Mouse (Mus musculus): Measurements from ENCODE around the gene Cep104. TPM values are rescaled to one million over a fixed set of nuclear protein-coding genes. Genes with fewer than 3 reads are reported as not detected.

The Cep104 gene
- polyA plus RNA-seq (2012; rRNA removed), result 9.9 and 14.0 TPM in 2 replicates

DNA sequence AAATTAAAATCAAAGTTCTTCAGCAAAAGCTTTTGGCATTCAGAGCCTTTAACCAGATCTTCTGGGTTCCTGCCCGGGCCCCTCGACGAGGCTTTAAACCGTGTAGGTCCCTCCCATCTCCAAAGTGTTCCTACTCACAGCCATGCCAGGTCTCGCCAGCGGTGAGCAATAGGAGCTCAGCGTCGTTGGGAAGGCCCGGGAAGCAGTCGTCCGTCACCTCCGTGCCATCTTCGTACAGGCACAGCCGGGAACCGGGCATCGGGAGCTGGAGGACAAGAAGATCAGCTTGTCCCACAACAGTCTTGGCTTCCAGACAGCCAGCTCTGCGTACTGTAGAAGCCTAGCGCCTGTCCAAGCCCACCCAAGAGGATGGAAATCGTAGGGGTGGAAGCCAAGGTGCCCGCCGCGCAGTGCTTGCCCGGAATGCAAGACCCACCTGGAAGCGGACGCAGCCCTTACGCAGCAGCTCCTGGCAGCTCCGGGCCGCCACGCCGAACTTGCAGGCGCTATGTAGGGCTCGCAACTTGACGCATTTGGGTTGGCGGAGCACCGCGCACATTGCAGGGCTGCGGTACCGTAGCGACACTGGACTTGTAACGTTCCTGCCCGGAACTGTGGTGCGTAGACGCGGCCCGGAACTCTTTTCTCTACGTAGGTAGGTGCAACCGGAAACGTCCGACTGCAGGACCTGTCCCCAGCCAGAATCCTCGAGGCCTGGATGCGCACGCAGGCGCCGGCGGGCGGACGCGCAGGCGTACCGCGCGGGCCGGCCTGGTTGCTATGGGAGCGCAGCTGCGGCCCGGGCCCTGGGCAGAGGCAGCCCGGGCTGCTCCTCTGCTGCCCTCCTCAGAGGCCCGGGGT is at the start of gene Cep104, which contains the start of gene Dffb:
Gene Cep104 (plus strand): TSS at position 764 of the 861 bp plus-strand sequence.
Gene Dffb (minus strand): TSS at position 696 of the 861 bp plus-strand sequence.
- peak; percentile 90 for DNase-seq (ENCODE audit: low spot score)

- DNase-seq (ENCODE audit: low spot score), result no peak
These were observed 46.2 kb upstream of the Cep104 start for GRCm38 (mm10) chr4:153928772-153929299.

GRCm38 (mm10) chr4:153929425-153929824 is 45.6 kb upstream of the Cep104 start:
- no peak for DNase-seq (ENCODE audit: low spot score)

DNA sequence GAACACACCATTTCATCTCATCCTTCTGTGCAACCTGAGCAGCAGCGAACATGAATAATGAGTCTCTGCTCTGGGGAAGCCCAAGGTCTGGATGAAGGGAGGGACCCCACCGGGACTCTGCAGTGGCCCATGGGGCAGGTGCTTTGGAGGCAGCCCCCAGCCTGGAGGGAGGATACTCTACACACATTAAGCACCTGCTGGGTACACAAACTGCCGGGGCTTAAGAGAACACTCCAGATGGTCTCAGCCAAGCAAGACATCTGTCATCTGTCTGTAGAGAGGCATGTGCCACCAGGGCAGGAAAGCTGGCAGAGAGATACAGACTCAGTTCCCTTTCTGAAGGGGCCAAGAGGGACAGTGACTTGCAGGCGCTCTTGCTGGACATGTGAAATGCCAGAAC is 45.1 kb upstream of the Cep104 start:
- DNase-seq (ENCODE audit: low spot score), result no peak

DNA sequence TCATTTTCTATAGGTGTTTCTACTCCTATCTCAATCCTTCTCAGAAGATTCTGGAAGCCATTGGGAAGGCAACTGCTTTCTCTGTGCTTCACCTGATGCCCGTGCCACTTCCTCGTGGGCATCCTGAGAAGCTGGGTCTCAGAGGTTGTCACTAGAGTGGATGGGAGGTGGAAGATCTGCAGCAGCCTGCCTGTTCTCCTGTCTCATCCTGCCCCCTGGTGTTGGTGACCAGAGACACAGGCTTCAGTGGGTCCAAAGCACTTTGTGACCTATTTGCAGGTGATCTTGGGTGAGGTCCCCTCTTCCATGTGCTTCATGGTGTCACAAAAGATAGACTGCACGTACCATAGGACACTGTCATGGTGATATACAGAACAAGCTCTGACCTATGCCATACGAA is 31.8 kb upstream of the Cep104 start:
- no peak for DNase-seq (ENCODE audit: low spot score)

GRCm38 (mm10) chr4:153944261-153944660 is 30.7 kb upstream of the Cep104 start:
- no peak for DNase-seq (ENCODE audit: low spot score)

GRCm38 (mm10) chr4:153945741-153946140 is 29.3 kb upstream of the Cep104 start:
- no peak for DNase-seq (ENCODE audit: low spot score)

DNA sequence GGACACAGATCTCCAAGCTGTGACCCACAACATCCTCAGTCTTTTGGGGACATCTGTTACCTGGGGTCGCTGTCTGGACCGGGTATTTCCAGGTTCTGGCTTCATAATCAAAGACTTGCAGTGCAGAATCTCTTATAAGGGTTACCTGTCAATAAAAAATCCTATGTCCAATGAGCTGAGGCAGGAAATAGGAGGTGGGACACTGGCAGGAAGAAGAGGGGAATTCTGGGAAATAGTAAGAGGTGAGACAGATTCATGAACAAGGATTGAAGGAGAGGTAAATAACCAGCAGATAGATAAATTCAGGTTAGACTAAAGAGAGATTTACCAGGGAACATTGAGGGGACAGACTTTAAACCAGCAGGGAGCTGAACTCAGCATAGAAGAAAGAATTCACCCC is 24.6 kb upstream of the Cep104 start:
- no peak for DNase-seq (ENCODE audit: low spot score)

DNA sequence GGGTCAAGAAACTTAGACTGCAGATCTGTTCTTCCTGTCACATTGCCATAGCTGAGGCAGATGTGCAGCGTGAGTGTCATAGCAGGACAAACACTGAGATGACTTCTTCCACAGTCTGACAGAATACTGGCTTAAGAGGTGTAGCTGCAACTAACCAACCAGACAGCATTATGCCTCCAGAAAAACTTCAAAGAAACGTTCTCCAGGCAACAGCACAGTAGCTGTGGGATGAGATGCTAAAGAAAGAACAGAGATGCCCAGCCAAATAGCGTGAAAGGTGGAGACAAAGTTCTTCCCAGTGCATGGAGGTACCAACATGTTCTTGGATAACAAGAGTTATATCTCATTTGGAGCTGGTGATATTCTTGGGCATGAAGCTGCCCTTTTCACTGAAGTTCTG is 23.8 kb upstream of the Cep104 start:
- no peak for DNase-seq (ENCODE audit: low spot score)

DNA sequence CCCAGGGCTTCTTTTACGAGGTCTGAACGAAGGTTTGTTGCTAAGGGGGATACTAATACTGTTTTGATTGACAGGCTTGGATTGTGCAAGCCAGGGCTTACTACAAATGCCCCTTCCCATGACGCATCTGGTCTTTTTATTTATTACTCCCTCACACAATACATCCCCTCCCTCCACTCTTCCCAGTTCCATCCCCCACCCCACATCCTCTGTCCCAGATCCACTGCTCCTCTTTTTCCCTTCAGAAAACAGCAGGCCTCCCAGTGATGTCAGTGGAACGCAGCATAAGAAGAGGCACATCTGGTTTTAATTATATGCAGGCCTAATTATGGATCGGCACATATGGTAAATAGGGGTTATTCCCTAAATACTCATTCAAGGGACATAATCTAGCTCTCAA is 23.3 kb upstream of the Cep104 start:
- no peak for DNase-seq (ENCODE audit: low spot score)

DNA sequence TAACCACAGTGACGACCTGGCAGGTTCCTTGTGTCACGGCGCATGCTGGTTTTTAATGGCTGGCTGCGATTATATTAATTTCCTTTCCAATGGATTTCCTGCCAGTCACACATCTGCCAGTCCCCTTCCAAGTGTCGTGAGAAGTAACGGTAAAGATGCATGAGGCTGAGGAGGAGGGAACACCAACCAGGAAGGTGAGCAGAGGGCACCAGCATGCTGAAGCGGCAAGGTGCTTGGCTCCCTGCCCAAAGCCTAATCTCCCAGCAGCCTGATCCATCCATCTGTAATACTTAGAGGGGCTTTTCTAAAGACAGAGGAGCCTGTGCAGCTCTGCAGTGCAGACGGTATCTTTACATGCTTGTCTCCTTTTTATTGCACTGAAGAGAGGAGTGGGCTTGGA is 19.3 kb upstream of the Cep104 start:
- DNase-seq (ENCODE audit: low spot score), result no peak

DNA sequence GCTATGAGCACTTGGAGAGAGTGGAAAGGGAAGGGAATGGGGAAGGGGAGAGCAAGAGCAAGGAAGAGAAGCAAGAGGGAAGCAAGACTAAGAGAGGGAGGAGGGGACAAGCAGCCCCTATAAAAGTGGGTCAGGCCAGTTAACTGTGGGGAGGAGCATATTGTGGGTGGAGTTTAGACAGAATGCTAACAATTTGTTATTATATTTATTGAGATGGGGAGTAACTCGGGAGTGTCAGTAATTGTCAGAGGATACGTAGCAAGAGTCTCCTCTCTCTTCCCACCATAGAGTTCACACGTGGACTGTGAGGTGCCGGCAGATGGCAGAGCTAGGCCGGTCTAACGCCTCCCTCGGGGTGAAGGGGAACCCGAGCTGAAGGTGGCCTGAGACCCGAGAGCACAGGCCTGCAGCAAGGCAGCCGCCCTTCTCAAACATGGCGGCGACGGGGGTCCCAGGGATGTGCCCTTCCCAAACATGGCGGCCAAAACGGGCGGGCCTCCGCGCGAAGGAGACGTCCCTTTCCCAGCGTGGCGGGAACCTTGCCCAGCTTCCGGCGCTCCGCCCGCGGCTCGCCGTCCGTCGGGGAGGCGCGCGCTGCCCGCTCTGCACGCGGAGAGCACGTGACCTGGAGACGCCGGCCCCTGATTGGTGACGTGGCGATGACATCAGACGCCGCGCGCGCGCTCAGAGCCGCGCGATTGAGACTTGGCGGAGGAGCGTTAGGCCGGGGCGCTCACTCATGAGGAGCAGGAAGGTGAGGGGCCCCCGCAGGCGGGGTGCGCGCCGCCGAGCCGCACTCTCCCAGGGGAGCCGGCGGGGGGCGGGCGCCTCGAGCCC is 18.2 kb upstream of the Cep104 start, which contains the start of gene A430005L14Rik:
Gene A430005L14Rik (plus strand): TSS at position 669 of the 837 bp plus-strand sequence.
- peak; percentile 95 for DNase-seq (ENCODE audit: low spot score)

- DNase-seq (ENCODE audit: low spot score), result no peak
These were observed 17.3 kb upstream of the Cep104 start for GRCm38 (mm10) chr4:153957444-153958250.

- DNase-seq (ENCODE audit: low spot score), result no peak
These were observed 12.4 kb upstream of the Cep104 start for GRCm38 (mm10) chr4:153962631-153963030.

DNA sequence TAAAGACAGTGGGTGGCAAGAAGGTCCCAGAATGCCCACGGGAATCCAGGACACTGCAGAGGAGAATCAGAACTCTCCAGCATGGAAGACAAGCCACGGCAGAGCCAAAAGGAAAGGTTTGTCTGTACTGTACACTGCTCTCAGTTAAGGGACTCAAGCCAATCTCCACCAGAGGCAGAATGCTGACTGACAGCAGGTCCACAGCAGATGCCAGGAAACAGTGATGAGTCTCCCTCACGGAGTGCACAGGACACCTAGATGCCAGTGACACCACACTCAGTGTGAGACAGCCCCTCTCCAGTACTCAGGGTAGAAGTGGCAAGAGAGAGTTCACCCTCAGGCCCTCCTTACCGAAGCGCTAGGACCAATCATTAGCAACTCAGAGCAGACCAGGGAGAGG is 8.3 kb upstream of the Cep104 start:
- DNase-seq (ENCODE audit: low spot score), result no peak

DNA sequence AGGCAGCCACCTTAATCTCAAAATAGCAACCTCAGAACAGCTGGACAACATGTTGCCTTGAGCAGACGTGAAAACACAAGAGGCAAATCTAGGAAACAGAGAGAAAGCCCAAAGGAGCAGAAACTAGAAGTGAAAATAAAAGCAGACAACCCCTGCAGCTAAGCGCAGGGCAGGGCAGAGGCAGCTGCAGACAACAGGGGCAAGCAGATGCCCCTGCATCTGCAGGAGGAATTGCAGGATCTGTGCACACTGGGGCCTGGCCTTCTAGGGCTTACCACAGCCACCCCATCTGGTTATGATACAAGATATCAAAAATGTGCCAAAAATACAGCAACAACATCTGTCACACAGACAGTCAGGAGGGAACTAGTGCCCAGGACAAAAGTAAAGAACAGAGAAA is 7.4 kb upstream of the Cep104 start:
- DNase-seq (ENCODE audit: low spot score), result no peak

GRCm38 (mm10) chr4:153968063-153968462 is 6.9 kb upstream of the Cep104 start:
- no peak for DNase-seq (ENCODE audit: low spot score)

- DNase-seq (ENCODE audit: low spot score), result no peak
These were observed 283 bp downstream of the Cep104 start for GRCm38 (mm10) chr4:153975292-153975662.

DNA sequence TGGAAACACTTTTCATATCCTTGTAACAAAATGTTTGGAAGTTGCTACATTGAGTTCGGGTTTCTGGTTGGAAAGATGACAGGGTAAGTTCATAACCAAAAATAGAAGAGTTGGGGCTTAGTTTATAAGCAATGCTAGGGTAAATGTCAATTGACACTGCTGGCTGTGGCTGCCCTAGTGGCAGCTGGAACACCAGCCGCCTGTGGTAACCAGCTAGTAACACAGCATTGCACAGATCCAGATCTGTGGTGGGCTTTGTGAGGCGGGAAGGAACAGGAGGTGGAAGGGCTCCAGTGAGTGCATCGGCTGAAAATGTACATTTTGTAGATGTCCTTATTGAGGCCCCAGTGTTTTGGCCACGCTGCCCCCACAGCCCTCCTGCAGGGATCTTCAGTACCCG is 774 bp downstream of the Cep104 start:
- DNase-seq (ENCODE audit: low spot score), result no peak

GRCm38 (mm10) chr4:153979243-153979642 is 4.2 kb downstream of the Cep104 start:
- DNase-seq (ENCODE audit: low spot score), result no peak

DNA sequence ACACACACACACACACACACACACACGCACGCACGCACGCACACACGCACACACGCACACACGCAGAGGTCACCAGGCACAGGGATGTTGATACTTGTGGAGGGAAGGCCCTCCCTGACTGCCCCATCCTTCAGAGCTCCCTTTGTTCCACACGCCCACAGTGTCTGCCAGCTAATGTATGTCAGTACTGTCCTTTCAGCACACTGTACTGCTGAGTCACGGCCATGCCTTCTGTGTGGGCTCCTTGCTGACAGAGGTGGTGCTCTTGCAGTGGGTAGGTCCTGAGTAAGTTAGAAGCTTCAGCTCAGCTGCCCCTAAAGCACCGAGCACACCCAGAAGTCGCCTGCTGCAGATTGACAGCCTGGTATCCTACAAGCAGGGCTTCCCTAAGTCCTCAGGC is 5.5 kb downstream of the Cep104 start:
- DNase-seq (ENCODE audit: low spot score), result no peak

DNA sequence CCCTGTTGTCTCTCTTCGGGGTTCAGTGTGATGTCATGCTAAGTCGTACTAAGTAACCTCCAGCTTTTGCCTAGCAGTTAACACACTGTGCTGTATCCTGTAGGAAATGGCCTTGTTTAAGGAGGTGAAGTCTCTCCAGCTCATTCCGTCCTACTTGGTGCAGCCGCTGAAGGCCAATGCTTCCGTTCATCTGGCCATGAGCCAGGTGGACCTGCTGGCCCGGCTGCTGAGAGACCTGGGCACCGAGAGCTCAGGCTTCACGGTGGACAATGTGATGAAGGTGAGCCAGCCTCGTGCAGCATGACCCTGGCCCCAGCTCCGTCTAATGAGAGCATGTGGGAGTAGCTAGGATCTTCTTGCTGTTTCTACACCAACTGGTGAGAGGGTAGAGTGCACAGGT is 17.7 kb downstream of the Cep104 start:
- DNase-seq (ENCODE audit: low spot score), result no peak

Measured in urinary bladder, adult 2 months (tissue).